Mouse (Mus musculus): ENCODE measurements around the gene Cep44.
A peak's percentile ranks its signal among the peaks of the same experiment; 100 is the strongest.

Cep44 gene

DNA sequence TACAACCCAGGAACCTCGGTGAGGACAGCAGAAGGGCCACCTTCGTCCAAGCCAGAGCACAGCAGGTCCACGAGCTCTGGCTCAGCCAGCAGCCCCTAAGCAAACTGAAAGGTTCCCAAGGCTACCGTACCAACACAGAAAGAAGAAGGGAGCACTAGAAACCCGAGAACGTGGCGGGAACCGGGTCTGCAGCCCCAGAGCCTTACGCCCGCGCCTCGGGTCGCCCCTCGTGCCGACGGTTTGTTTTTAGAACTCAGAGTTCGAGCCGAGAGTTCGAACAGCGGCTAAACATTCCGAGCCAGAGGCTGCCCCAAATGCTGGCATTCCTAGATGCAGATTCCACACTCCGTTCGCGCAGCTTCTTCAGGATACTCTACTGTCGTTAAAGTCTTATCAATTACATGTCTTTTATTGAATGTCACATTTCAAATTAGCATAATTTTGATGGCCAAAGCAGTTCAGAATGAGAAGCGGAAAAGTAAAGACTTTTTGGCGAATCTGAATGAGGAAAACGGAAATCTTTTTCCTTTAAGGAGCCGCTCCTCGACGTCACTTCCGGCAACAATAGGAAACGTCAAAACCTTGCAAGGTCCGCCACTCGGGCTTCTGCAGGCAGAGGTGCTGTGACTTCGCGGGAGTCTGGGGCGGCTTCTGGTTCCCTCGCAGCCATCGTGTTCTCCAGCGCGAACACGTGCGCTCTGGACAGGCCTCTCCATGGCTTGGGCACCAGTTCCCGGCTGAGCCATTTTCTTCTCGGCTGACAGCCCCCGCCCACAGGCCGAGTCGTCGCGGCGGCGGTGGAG, at the start of gene Cep44, which contains the start of gene Fbxo8:
TSS of gene Cep44 (minus strand) at position 490 of the 803 bp plus-strand sequence.
TSS of gene Fbxo8 (plus strand) at position 533 of the 803 bp plus-strand sequence.
- peak; percentile 97 for DNase-seq (ENCODE audit: low read depth)

DNA sequence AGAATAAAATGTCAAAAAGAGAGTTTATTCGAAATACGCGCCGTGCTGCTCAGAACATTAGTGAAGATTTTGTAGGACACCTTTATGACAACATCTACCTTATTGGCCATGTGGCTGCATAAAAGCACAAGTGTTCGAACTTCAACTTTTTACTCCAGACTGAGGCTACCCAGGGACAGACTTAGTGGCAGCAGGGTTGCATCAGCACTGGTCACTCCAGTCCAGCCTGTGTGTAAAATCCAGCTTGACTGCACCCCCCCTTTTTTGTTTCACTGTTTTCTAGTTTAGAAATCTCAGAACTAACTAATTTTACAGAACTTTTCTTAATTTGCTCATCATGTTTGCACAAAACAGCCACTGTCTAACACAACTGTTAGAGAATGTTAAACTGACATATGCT, 40.7 kb upstream of the Cep44 start:
- DNase-seq (ENCODE audit: low read depth), result no peak

DNA sequence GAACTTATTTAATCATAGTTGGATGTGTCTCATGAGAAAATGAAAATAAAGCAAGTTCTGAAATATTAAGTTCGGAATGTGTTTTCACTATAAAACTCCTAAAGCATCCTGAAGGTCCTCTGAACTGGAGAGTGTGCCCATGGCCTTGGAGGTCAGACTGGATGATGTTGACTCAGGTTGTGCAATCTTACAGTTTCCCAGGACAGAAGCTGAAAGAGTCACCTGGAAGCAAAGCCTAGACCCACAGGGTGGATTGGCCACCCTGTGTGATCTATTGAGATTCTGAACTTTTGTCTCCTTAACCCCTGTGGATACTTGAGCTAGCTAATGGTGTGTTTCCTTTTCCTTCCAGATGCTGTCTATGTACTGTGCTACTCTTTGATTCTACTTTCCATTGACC, 40.2 kb upstream of the Cep44 start:
- no peak for DNase-seq (ENCODE audit: low read depth)

DNA sequence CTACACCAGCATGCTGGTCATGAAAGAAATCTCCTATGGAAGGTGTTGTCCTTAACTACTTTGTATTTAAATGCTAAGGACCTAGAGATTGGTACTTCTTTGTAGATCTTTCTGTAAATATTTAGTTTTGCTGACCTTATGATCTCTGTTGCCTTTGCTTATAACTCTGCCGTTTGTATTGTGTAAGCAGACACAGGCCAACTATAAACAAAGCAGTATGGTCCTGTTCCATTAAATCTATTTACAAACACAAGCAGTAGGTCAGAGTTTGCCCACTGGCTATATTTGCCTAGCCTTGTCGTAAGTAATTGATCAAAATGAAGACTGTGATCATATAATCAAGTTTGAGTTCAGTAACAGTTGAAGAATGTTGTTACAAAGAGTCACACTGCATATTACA, 38.2 kb upstream of the Cep44 start:
- no peak for DNase-seq (ENCODE audit: low read depth)

DNA sequence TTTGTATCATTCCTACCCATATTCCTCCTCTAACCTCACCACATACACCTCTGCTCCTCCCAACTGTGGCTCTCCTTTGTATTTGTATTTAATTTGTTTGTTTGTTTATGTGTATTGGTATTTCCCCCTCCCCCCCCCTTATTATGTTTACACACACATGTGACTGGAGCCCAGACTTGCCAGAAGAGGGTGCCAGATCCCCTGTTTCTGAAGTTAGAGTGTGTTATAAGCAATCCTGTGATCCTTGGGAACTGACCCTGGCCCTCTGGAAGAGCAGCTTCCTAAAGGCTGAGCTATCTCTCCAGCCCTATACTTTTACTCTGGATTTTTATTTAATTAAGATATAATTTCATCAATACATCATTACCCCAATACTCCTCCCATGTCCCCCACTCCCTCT, 32.0 kb upstream of the Cep44 start:
- DNase-seq (ENCODE audit: low read depth), result peak; percentile 12

DNA sequence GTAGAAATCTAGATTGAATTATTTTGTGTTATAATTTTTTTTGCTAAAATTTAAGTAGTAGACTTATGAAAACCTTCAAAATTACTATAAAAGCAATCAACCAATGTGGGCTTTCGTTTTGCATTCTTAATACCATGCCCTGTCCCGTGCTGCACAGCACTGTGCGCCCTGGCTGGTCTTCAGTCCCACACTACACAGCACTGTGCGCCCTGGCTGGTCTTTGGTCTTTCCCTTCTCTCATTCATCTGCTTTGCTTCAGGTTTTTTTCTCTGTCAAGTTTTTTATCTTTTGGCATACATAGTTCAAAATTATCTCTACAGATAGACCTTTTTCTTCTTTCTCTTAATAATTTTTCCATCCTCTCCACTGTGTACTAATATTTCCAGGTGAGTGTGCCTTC, 30.1 kb upstream of the Cep44 start:
- no peak for DNase-seq (ENCODE audit: low read depth)

DNA sequence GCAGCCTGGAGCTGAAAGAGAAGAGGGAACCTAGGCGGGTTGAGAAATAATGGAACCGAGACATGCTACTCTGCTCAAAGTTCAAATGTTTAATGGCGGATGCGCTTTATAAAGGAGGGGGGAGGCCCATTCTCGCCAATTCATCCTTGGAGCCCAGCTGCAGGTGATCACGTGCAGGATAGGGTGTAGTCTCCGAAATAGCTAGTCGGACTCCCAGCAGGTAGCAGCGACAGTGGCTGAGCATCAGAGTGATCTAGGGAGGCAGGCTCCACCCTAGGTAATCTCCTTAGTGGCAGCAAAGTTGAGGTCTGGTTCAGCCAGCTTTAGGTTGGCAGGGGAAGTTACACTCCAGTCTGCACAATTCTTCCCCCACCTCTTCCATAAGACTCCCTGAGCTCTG, 16.0 kb upstream of the Cep44 start:
- DNase-seq (ENCODE audit: low read depth), result no peak

DNA sequence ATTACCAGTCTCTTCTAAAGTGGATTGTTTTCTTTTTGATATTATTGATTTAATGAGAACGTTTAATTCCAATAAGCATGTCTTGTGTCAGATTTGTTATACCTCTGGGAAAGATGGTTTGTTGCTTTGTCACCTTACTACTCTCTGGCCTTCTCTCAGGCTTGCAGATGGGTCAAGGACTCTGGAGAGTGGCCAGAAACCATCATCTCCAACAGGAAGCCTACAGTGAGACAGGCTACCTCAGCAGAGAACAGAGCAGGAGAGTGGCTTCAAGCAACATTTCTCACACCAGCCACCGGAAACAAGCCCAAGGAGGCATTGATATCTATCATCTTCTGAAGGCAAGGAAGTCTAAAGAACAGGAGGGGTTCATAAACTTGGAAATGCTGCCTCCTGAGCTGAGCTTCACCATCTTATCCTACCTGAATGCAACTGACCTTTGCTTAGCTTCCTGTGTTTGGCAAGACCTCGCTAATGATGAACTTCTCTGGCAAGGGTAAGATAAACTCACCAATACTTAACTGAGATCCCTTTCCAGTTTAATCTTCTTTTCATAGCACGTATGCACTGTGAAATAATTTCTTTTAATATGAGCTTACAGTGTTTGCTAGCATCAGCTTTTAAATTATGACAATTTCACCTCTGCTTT, 13.7 kb upstream of the Cep44 start:
- no peak for DNase-seq (ENCODE audit: low read depth)

DNA sequence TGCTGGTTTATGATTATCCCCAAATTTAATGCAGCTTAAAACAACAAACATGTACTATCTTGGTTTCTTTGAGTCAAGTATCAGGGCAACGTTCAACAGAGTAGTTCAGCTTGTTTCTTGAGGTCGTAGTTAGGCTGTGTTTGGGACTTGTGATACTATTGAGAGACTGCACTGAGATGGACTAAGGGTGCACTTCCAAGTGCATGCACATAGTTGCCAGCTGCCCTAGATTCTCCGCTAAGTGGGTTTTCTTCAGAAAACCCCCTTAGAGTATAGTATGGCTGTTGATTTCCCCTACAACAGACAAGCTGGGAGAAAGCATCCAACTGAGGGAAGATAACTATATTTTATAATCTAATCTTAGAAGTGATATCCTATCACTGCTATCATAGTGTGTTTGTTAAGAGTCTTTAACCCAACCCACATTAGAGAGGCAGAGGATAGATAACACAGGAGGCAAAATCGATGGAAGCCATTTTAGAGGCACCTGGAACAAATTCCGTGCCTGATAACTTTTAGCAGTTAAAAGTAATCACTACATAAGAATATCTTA, 1.8 kb upstream of the Cep44 start:
- peak; percentile 25 for DNase-seq (ENCODE audit: low read depth)

DNA sequence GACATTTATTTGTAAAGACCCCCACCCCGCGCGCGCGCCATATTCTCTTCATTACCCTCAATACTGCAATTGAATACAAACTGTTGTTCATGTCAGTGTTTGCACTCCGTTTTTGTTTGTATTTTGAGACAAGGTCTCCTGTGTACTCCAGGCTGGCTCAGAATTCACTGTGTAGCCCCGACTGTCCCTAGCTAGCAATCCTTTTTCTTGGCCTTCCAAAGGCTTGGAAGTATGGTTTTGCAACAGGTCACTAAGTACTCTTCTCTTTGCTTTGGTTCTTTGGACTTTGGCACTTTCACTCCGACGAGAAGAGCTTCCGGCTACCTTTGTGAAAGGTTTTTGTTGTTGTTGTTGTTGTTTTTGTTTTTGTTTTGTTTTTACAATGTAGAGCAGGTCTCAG, 1.2 kb upstream of the Cep44 start:
- no peak for DNase-seq (ENCODE audit: low read depth)

DNA sequence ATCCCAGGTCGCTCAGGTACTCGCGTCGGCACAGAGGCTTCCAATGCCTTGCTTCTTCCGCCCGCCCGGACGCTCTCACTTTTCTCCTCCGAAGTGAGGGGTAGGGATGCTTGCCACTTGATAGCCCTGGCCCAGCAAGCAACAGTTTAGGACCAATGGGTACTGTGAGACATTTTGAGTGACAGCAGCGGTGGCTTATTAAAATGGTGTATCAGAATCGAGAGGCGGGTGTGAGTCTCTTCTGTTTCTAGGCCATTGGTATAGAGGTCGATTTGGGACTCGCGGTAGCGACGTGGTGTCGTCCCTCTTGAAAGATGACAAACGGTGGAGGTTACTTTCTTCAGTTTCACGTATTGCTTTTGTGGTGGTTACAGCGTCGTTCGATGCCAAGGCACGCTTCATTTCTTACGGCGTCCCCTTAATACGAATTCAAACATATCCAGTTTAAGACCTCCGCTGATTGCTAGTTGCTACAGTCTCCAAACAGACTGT, 560 bp upstream of the Cep44 start:
- peak; percentile 98 for DNase-seq (ENCODE audit: low read depth)

DNA sequence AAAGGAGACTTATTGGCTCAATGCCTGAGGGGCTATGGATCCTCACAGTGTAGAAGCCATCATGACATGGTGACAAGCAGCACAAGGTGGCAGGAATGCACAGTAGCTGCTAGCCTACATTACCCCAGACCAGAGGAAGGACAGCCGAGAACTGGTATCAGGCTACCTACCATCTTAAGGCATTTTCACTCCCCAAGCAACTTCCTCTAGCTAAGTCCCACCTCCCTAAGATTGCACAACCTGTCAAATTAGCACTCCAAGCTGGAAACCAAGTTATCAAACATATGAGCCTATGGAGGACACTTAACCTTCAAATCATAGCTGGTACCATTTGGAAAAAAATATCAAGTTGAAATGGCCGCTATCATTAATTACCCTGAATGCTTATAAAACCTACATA, 3.0 kb downstream of the Cep44 start:
- DNase-seq (ENCODE audit: low read depth), result no peak

DNA sequence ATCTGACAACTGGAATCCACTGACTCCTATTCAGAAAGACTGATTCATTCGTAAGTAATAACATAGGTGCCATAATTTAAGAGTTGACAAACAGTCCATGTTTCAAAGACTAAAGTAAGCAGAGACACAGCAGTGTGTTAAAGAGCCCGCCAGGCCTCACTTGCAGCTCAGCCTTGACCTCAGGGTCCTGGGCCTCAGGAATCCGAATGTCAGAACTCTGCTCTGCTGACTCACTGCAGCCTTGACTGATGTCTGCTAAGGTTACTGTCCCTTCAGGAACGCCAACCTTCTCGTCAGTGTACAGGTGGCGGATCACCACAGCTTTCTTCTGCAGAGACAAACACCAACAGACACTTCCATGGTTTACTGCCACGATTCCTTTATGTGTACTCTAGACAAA, 10.1 kb downstream of the Cep44 start:
- DNase-seq (ENCODE audit: low read depth), result no peak

DNA sequence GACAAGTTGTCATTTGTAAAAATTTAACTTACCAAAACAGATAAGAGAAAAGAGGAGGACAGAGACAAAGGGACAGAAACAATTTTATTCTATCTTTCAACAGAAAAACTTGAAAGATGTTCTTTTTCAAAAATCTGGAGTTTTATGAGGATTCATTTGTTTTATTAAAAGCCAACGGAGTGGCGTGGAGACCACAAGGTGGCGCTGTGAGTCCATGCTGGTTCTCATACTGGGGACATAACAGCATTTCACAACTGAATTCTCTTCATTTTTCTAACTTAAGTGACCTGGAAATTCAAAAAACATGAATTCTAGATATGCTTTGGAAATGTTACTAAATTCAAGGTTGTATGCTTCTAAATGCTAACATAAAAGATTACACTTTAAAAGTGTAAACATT, 20.5 kb downstream of the Cep44 start:
- DNase-seq (ENCODE audit: low read depth), result peak; percentile 76

DNA sequence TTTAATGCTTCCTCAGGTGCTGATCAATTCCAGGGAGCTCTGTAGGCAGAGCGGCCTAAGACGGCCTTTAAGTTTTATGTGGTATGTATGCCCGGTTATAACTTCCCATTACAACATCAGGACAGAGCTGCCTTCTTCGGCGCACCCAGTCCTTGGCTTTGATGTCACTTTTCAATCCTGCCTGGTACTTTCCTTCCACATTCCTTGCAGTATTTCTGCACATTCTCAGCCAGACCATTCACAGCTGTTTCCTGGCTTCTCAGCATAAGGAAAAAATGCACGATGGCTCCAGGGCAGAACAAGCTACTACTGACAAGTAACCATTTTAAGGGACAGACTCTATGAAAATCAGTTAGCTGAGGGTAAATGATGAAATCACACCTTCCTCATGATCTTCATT, 22.0 kb downstream of the Cep44 start:
- no peak for DNase-seq (ENCODE audit: low read depth)

DNA sequence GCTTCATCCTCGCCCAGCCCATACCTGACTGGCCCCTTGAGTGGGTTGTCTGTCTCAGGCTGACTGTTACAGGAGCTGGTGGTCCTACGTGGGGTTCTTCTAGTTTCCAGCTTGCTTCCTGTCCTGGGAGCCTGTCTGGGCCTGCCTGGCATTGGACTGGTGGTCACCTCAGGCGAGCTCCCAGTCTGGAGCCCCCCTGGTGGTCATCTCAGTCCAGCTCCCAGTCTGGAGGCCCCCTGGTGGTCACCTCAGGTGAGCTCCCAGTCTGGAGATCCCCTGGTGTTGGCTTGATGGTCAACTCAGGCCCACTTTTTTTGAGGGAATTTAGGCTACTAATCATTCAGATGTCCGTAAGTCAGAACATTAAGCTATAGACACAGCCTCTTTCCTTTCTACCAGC, 29.8 kb downstream of the Cep44 start:
- DNase-seq (ENCODE audit: low read depth), result no peak

DNA sequence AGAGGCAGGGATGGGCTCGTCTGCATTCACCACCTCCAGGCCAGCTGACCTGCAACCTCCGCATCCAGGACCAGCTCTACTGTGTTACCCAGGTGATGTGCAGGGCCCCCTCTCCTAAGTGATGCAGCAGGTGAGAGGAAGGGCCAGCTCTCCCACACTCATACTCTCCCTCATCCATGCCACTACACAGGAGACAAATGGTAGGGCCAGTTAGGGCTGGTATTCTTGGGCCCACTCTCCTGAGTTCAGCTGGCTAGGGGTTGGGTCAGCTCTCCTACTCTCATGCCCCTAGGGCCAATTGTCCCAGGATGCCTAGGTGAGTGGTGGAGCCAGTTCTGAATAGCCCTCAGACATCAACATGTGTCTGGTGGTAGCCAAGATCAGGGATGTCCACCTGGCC, 30.6 kb downstream of the Cep44 start:
- no peak for DNase-seq (ENCODE audit: low read depth)

DNA sequence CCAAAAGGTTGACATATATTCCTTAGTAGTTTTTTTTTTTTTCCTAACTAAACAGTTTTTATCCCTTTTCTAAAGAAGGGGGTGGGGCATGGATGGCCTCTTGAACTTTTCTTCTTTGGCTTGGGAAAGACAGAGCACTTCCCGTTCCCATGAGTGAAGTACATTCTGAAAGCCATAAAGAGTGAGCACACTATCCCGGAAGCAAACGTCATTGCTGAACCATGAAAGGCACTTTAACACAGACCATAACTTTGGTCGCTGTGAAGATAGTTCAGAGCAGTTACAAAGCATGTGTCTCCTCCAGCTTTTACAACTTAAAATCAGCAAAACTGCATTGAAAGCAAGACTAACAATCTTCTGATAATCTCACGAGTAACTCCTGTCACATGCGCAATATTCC, 32.0 kb downstream of the Cep44 start:
- DNase-seq (ENCODE audit: low read depth), result no peak

DNA sequence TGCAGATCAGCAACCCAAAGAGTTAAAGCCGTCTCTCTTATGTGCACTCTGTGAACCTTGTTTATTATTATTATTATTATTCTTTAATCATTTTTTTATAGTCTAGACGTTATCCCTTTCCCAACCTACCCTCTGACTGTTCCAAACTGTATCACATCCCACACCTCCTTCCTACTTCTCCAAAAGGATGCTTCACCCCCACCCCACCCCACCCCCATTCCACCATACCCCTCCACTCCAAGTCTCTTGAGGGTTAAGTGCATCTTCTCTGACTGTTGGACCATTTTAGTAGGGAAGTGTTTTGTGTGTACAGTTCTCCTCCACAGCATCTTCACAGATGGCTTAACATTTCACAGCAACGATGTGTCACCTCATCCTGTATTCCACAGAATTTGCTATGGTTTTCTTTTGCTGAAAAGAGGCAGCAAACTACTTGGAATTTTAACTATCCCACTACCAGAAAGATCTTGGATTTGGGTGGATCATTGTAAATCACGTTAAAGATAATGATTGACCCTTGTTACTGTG, 41.8 kb downstream of the Cep44 start:
- no peak for DNase-seq (ENCODE audit: low read depth)

DNA sequence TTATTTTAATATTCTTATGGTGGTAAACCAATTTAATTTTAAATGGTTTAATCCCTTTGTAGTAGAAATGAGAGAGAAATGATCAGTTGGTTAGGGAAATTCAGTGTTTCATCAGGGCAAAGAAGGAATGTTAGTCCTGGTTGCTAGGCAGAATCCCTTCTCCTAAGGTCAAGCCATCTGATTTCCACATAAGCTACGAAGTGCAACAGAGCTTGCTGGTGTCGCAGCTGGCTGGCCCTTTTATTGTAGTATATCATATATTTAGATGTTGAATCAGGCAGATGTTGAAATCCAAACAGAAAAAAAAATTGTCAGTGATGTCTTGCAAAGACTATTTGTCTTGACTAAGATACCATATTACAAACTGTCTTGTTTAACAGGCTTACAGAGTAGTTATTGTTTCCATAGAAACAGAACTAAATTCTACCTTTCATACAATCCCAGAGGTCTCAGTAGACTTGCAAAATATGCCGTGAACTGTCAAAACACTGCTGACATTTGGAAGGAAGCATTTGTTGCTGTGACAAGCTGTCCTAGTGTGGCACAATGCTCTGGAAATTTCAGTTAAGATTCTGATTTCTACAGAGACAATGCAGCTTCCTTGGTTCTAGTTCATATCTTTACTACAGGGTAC, 42.4 kb downstream of the Cep44 start:
- DNase-seq (ENCODE audit: low read depth), result no peak

DNA sequence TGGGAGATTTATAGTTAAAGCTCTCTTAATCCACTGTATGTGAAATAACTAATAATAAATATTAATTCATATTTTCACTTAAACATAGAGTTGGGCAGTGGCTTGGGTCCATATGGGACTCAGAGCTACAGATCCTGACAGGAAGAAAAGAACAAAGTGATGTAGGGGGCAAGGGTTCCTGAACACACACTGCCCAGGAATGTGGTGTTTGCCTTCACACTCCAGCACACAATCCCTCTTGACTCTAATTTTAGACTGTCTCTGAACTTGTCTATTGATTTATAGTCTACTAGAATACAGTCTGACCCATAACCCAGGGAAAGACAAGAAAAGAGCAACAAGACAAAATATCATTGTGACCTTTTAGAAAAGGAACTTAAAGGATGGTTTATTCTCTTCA, 48.9 kb downstream of the Cep44 start:
- no peak for DNase-seq (ENCODE audit: low read depth)

DNA sequence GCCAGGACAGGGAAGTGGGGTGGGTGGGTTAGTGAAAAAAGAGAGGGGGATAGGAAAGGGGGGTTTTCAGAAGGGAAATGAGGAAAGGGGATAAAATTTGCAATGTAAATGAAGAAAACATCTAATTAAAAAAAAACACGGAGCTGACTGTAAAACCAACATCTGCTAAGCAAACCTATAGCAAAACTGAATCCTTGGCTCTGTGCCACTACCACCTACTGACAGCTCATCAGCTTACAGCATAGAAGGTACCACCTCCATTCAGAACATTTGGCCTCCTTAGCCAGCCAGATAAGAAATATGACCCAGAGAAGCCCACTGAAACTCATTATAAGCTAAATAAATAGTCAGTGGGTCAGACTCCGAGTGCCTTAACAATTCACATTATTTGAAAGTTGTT, 61.4 kb downstream of the Cep44 start:
- no peak for DNase-seq (ENCODE audit: low read depth)

DNA sequence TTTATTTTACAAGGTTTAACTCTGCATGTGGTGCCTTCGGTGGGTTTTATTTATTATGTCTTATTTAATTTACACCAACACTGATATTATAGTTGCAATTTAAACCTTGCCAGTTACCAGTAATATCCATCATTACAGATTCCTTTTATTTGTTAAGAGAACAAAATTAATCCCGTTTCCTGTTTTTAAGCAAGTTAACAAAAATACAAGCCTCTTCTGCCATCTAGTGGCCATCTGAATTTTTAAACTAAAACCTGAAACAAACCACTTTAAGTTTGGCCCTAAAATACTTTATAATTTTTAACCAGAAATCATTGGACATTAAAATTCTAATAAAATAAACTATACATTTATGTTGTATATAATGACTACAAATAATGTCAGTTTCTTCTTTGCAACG, 64.8 kb downstream of the Cep44 start:
- DNase-seq (ENCODE audit: low read depth), result peak; percentile 55

Data from induced T-regulatory cell, adult 2 months (primary cell).